Mouse (Mus musculus) MEL (cell line): ENCODE measurements around the gene Dusp13.

ENCODE experiments used
- BHLHE40 ChIP-seq: IDR thresholded peaks from 2 replicates; pipeline ENCODE4 v1.6.1; 2012; ENCODE audit warnings: low read depth, mild to moderate bottlenecking, inconsistent platforms, low read length, improper control_type of control experiment, borderline replicate concordance
- CTCF ChIP-seq, 3 experiments: IDR thresholded peaks in 2 of 3; conservative IDR thresholded peaks in 1 of 3; 2 replicates each; pipeline ENCODE4 v1.5.1; 2011 to 2012; ENCODE audit warnings: low read length in 3 of 3, low read depth in 2 of 3, mild to moderate bottlenecking in 2 of 3, improper control_type of control experiment in 1 of 3, inconsistent platforms in 1 of 3, mixed read lengths in 1 of 3, moderate library complexity in 1 of 3; ENCODE audit not compliant: control insufficient read depth in 1 of 3, insufficient read depth in 1 of 3, poor library complexity in 1 of 3, severe bottlenecking in 1 of 3
- E2F4 ChIP-seq: IDR thresholded peaks from 2 replicates; pipeline ENCODE4 v1.6.1; 2011; ENCODE audit warnings: low read depth, low read length, improper control_type of control experiment, borderline replicate concordance
- EP300 ChIP-seq, 2 experiments: IDR thresholded peaks; 2 replicates each; pipeline ENCODE4 v1.6.1; 2011; ENCODE audit warnings: improper control_type of control experiment in 2 of 2, low read length in 2 of 2, low read depth in 1 of 2, mild to moderate bottlenecking in 1 of 2
- GATA1 ChIP-seq: IDR thresholded peaks from 2 replicates; pipeline ENCODE4 v1.6.1; 2011; ENCODE audit warnings: low read depth, low read length, improper control_type of control experiment
- MAX ChIP-seq: IDR thresholded peaks from 2 replicates; pipeline ENCODE4 v1.6.1; 2011; ENCODE audit warnings: low read length, improper control_type of control experiment
- NELFE ChIP-seq: IDR thresholded peaks from 2 replicates; pipeline ENCODE4 v1.6.1; 2011; ENCODE audit warnings: low read depth, low read length, improper control_type of control experiment
- POLR2A ChIP-seq, 2 experiments: IDR thresholded peaks; 2 replicates each; pipeline ENCODE4 v1.6.1; 2011 to 2012; ENCODE audit warnings: low read length in 2 of 2, mild to moderate bottlenecking in 2 of 2, control low read depth in 1 of 2, improper control_type of control experiment in 1 of 2, low read depth in 1 of 2, moderate library complexity in 1 of 2; ENCODE audit not compliant: control insufficient read depth in 1 of 2, insufficient read depth in 1 of 2, poor library complexity in 1 of 2
- POLR2AphosphoS2 ChIP-seq: IDR thresholded peaks from 2 replicates; pipeline ENCODE4 v1.6.1; 2011; ENCODE audit warnings: low read length, improper control_type of control experiment
- TCF12 ChIP-seq: IDR thresholded peaks from 2 replicates; pipeline ENCODE4 v1.6.1; 2014; ENCODE audit warnings: low read depth, mild to moderate bottlenecking, inconsistent platforms, low read length, improper control_type of control experiment, moderate library complexity
- ZC3H11A ChIP-seq: IDR thresholded peaks from 2 replicates; pipeline ENCODE4 v1.6.1; 2012; ENCODE audit warnings: low read depth, mild to moderate bottlenecking, inconsistent platforms, low read length, improper control_type of control experiment

- TF ChIP-seq GATA1 (no peak), CTCF (IDR thresholded peaks at IDR 0.05 in 2 of 3, conservative IDR thresholded peaks at IDR 0.05 in 1 of 3; ENCODE audit: control insufficient read depth in 1 of 3, insufficient read depth in 1 of 3, low read depth in 2 of 3, low read length in 3 of 3, poor library complexity in 1 of 3, severe bottlenecking in 1 of 3) (no peak), MAX (no peak), NELFE (no peak), ZC3H11A (no peak), POLR2AphosphoS2 (no peak), POLR2A (IDR thresholded peaks at IDR 0.05; ENCODE audit: control insufficient read depth in 1 of 2, insufficient read depth in 1 of 2, low read depth in 1 of 2, low read length in 2 of 2, poor library complexity in 1 of 2) (no peak), E2F4 (no peak), BHLHE40 (no peak), TCF12 (no peak), EP300 (IDR thresholded peaks at IDR 0.05; ENCODE audit: low read depth in 1 of 2, low read length in 2 of 2) (no peak)
Observed at GRCm38 (mm10) chr14:21786500-21786899, 35.5 kb upstream of the Dusp13 start.
